Mouse (Mus musculus): ENCODE results near the gene Tubb1.

- no peak for TF ChIP-seq POLR2A (IDR thresholded peaks at IDR 0.05; ENCODE audit: low read depth, low read length)
- TF ChIP-seq CTCF (IDR thresholded peaks at IDR 0.05; ENCODE audit: extremely low read depth, insufficient read depth, insufficient read length, insufficient replicate concordance), result peak; percentile 30; the same call in 1 of the 2 replicates
These were observed 3.2 kb downstream of the Tubb1 start for GRCm38 (mm10) chr2:174453681-174454080.
